Mouse (Mus musculus) MEL (cell line): ENCODE results near the gene Inava. TPM values are rescaled to one million over a fixed set of nuclear protein-coding genes. Genes with fewer than 3 reads are reported as not detected.

Experiments used
- DNase-seq: peaks from one replicate; pipeline ENCODE4 v3.0.0; 2011; ENCODE audit warnings: low read depth, low spot score
- H3K27ac ChIP-seq: 2 replicates; pipeline ENCODE4 v1.5.1; 2012; ENCODE audit warnings: low read depth, mild to moderate bottlenecking, control low read depth, low read length, moderate library complexity; ENCODE audit not compliant: control insufficient read depth
- H3K27me3 ChIP-seq, 2 experiments: fragments of 150-350 bp in 1 of 2; sonication (generic) in 1 of 2; 2 replicates each; pipeline ENCODE4 v1.6.1; 2012; ENCODE audit warnings: low read length in 2 of 2, mild to moderate bottlenecking in 2 of 2, improper control_type of control experiment in 1 of 2, moderate library complexity in 1 of 2; ENCODE audit not compliant: insufficient read depth in 2 of 2, control insufficient read depth in 1 of 2
- H3K36me3 ChIP-seq, 2 experiments: 2 replicates each; pipeline ENCODE4 v1.6.1; 2012 to 2014; ENCODE audit warnings: low read length in 2 of 2, improper control_type of control experiment in 1 of 2, inconsistent platforms in 1 of 2, mild to moderate bottlenecking in 1 of 2; ENCODE audit not compliant: insufficient read depth in 2 of 2, control insufficient read depth in 1 of 2
- H3K4me1 ChIP-seq, 2 experiments: fragments of 150-350 bp in 1 of 2; sonication (generic) in 1 of 2; 2 replicates each; pipeline ENCODE4 v1.6.1; 2012; ENCODE audit warnings: low read length in 2 of 2, improper control_type of control experiment in 1 of 2, mild to moderate bottlenecking in 1 of 2; ENCODE audit not compliant: insufficient read depth in 2 of 2, control insufficient read depth in 1 of 2
- H3K4me3 ChIP-seq, 2 experiments: fragments of 150-350 bp in 1 of 2; sonication (generic) in 1 of 2; 2 replicates each; pipeline ENCODE4 v1.5.1; 2012; ENCODE audit warnings: low read depth in 2 of 2, low read length in 2 of 2, mild to moderate bottlenecking in 2 of 2, moderate library complexity in 2 of 2, control low read depth in 1 of 2, improper control_type of control experiment in 1 of 2; ENCODE audit not compliant: control insufficient read depth in 1 of 2, insufficient read depth in 1 of 2
- H3K79me2 ChIP-seq: 2 replicates; pipeline ENCODE4 v1.6.1; 2012; ENCODE audit warnings: mild to moderate bottlenecking, low read length, moderate library complexity; ENCODE audit not compliant: control insufficient read depth, poor library complexity, insufficient read depth
- H3K9ac ChIP-seq: 2 replicates; pipeline ENCODE4 v1.6.1; 2012; ENCODE audit warnings: low read depth, mild to moderate bottlenecking, control low read depth, low read length, moderate library complexity; ENCODE audit not compliant: control insufficient read depth, poor library complexity, severe bottlenecking
- H3K9me3 ChIP-seq: fragments of 150-350 bp; sonication (generic); replicated peaks from 2 replicates; pipeline ENCODE4 v1.6.1; 2012; ENCODE audit warnings: mild to moderate bottlenecking, low read length, improper control_type of control experiment, moderate library complexity; ENCODE audit not compliant: insufficient read depth
- BHLHE40 ChIP-seq: IDR thresholded peaks from 2 replicates; pipeline ENCODE4 v1.6.1; 2012; ENCODE audit warnings: low read depth, mild to moderate bottlenecking, inconsistent platforms, low read length, improper control_type of control experiment, borderline replicate concordance
- CHD2 ChIP-seq: IDR thresholded peaks from 2 replicates; pipeline ENCODE4 v1.6.1; 2011; ENCODE audit warnings: low read length, improper control_type of control experiment
- CTCF ChIP-seq, 3 experiments: IDR thresholded peaks in 2 of 3; conservative IDR thresholded peaks in 1 of 3; 2 replicates each; pipeline ENCODE4 v1.5.1; 2011 to 2012; ENCODE audit warnings: low read length in 3 of 3, low read depth in 2 of 3, mild to moderate bottlenecking in 2 of 3, improper control_type of control experiment in 1 of 3, inconsistent platforms in 1 of 3, mixed read lengths in 1 of 3, moderate library complexity in 1 of 3; ENCODE audit not compliant: control insufficient read depth in 1 of 3, insufficient read depth in 1 of 3, poor library complexity in 1 of 3, severe bottlenecking in 1 of 3
- E2F4 ChIP-seq: IDR thresholded peaks from 2 replicates; pipeline ENCODE4 v1.6.1; 2011; ENCODE audit warnings: low read depth, low read length, improper control_type of control experiment, borderline replicate concordance
- ELF1 ChIP-seq: IDR thresholded peaks from 2 replicates; pipeline ENCODE4 v1.6.1; 2014; ENCODE audit warnings: low read depth, mild to moderate bottlenecking, inconsistent platforms, low read length, improper control_type of control experiment, moderate library complexity
- EP300 ChIP-seq, 2 experiments: IDR thresholded peaks; 2 replicates each; pipeline ENCODE4 v1.6.1; 2011; ENCODE audit warnings: improper control_type of control experiment in 2 of 2, low read length in 2 of 2, low read depth in 1 of 2, mild to moderate bottlenecking in 1 of 2
- GABPA ChIP-seq: IDR thresholded peaks from 2 replicates; pipeline ENCODE4 v1.6.1; 2012; ENCODE audit warnings: low read depth, mild to moderate bottlenecking, inconsistent platforms, low read length, improper control_type of control experiment, moderate library complexity
- GATA1 ChIP-seq: IDR thresholded peaks from 2 replicates; pipeline ENCODE4 v1.6.1; 2011; ENCODE audit warnings: low read depth, low read length, improper control_type of control experiment
- JUND ChIP-seq: IDR thresholded peaks from 2 replicates; pipeline ENCODE4 v1.6.1; 2011; ENCODE audit warnings: low read depth, mild to moderate bottlenecking, improper control_type of control experiment, low read length
- KAT2A ChIP-seq: conservative IDR thresholded peaks from 2 replicates; pipeline ENCODE4 v1.6.1; 2012; ENCODE audit warnings: low read depth, low read length, improper control_type of control experiment, inconsistent platforms
- MAFK ChIP-seq: IDR thresholded peaks from 2 replicates; pipeline ENCODE4 v1.6.1; 2011; ENCODE audit warnings: low read depth, mild to moderate bottlenecking, low read length, improper control_type of control experiment, borderline replicate concordance
- MAX ChIP-seq: IDR thresholded peaks from 2 replicates; pipeline ENCODE4 v1.6.1; 2011; ENCODE audit warnings: low read length, improper control_type of control experiment
- MAZ ChIP-seq: IDR thresholded peaks from 2 replicates; pipeline ENCODE4 v1.6.1; 2012; ENCODE audit warnings: low read depth, mild to moderate bottlenecking, inconsistent platforms, low read length, improper control_type of control experiment
- MEF2A ChIP-seq: IDR thresholded peaks from 2 replicates; pipeline ENCODE4 v1.6.1; 2014; ENCODE audit warnings: low read depth, mild to moderate bottlenecking, inconsistent platforms, low read length, improper control_type of control experiment; ENCODE audit not compliant: poor library complexity, insufficient replicate concordance, severe bottlenecking; ENCODE audit errors: extremely low read depth
- MXI1 ChIP-seq: IDR thresholded peaks from 2 replicates; pipeline ENCODE4 v1.6.1; 2011; ENCODE audit warnings: mild to moderate bottlenecking, low read depth, low read length, improper control_type of control experiment
- MYB ChIP-seq: IDR thresholded peaks from 2 replicates; pipeline ENCODE4 v1.6.1; 2011; ENCODE audit warnings: mild to moderate bottlenecking, low read depth, low read length, improper control_type of control experiment
- MYC ChIP-seq: IDR thresholded peaks from 2 replicates; pipeline ENCODE4 v1.6.1; 2011; ENCODE audit warnings: low read depth, mild to moderate bottlenecking, low read length, improper control_type of control experiment, moderate library complexity
- NELFE ChIP-seq: IDR thresholded peaks from 2 replicates; pipeline ENCODE4 v1.6.1; 2011; ENCODE audit warnings: low read depth, low read length, improper control_type of control experiment
- NRF1 ChIP-seq: IDR thresholded peaks from 2 replicates; pipeline ENCODE4 v1.6.1; 2014; ENCODE audit warnings: low read depth, mild to moderate bottlenecking, inconsistent platforms, low read length, improper control_type of control experiment, moderate library complexity; ENCODE audit not compliant: poor library complexity, insufficient read depth, severe bottlenecking
- POLR2A ChIP-seq, 2 experiments: IDR thresholded peaks; 2 replicates each; pipeline ENCODE4 v1.6.1; 2011 to 2012; ENCODE audit warnings: low read length in 2 of 2, mild to moderate bottlenecking in 2 of 2, control low read depth in 1 of 2, improper control_type of control experiment in 1 of 2, low read depth in 1 of 2, moderate library complexity in 1 of 2; ENCODE audit not compliant: control insufficient read depth in 1 of 2, insufficient read depth in 1 of 2, poor library complexity in 1 of 2
- POLR2AphosphoS2 ChIP-seq: IDR thresholded peaks from 2 replicates; pipeline ENCODE4 v1.6.1; 2011; ENCODE audit warnings: low read length, improper control_type of control experiment
- POLR2AphosphoS5 ChIP-seq: IDR thresholded peaks from 2 replicates; pipeline ENCODE4 v1.6.1; 2012; ENCODE audit warnings: low read depth, borderline replicate concordance, mild to moderate bottlenecking, inconsistent platforms, low read length, moderate library complexity, mixed read lengths
- RAD21 ChIP-seq: IDR thresholded peaks from 2 replicates; pipeline ENCODE4 v1.6.1; 2011; ENCODE audit warnings: mild to moderate bottlenecking, low read depth, low read length, improper control_type of control experiment
- RCOR1 ChIP-seq: IDR thresholded peaks from 2 replicates; pipeline ENCODE4 v1.6.1; 2012; ENCODE audit warnings: low read depth, mild to moderate bottlenecking, inconsistent platforms, low read length, improper control_type of control experiment
- SIN3A ChIP-seq: IDR thresholded peaks from 2 replicates; pipeline ENCODE4 v1.6.1; 2012; ENCODE audit warnings: low read length, improper control_type of control experiment, inconsistent platforms
- SMC3 ChIP-seq: IDR thresholded peaks from 2 replicates; pipeline ENCODE4 v1.6.1; 2011; ENCODE audit warnings: low read depth, low read length, improper control_type of control experiment
- TAL1 ChIP-seq: IDR thresholded peaks from 2 replicates; pipeline ENCODE4 v1.6.1; 2012; ENCODE audit warnings: mild to moderate bottlenecking, inconsistent platforms, low read length, moderate library complexity, mixed read lengths
- TBP ChIP-seq: IDR thresholded peaks from 2 replicates; pipeline ENCODE4 v1.8.0; 2011; ENCODE audit warnings: low read depth, low read length, improper control_type of control experiment
- TCF12 ChIP-seq: IDR thresholded peaks from 2 replicates; pipeline ENCODE4 v1.6.1; 2014; ENCODE audit warnings: low read depth, mild to moderate bottlenecking, inconsistent platforms, low read length, improper control_type of control experiment, moderate library complexity
- UBTF ChIP-seq: IDR thresholded peaks from 2 replicates; pipeline ENCODE4 v1.6.1; 2012; ENCODE audit warnings: low read depth, mild to moderate bottlenecking, inconsistent platforms, low read length, improper control_type of control experiment, moderate library complexity, borderline replicate concordance; ENCODE audit not compliant: insufficient read depth
- USF1 ChIP-seq: IDR thresholded peaks from 2 replicates; pipeline ENCODE4 v1.6.1; 2014; ENCODE audit warnings: low read depth, mild to moderate bottlenecking, inconsistent platforms, low read length, improper control_type of control experiment, moderate library complexity
- USF2 ChIP-seq, 2 experiments: IDR thresholded peaks; 2 replicates each; pipeline ENCODE4 v1.6.1; 2011 to 2012; ENCODE audit warnings: improper control_type of control experiment in 2 of 2, low read length in 2 of 2, borderline replicate concordance in 1 of 2, inconsistent platforms in 1 of 2, low read depth in 1 of 2, mild to moderate bottlenecking in 1 of 2; ENCODE audit not compliant: insufficient read depth in 1 of 2
- ZC3H11A ChIP-seq: IDR thresholded peaks from 2 replicates; pipeline ENCODE4 v1.6.1; 2012; ENCODE audit warnings: low read depth, mild to moderate bottlenecking, inconsistent platforms, low read length, improper control_type of control experiment
- ZMIZ1 ChIP-seq: IDR thresholded peaks from 2 replicates; pipeline ENCODE4 v1.6.1; 2012; ENCODE audit warnings: low read depth, mild to moderate bottlenecking, inconsistent platforms, low read length, improper control_type of control experiment, moderate library complexity
- ZNF384 ChIP-seq: IDR thresholded peaks from 2 replicates; pipeline ENCODE4 v1.6.1; 2012; ENCODE audit warnings: low read depth, mild to moderate bottlenecking, inconsistent platforms, low read length, improper control_type of control experiment
- polyA plus RNA-seq, 2 experiments: library from polyadenylated mRNA; stranded (reverse) in 1 of 2; unstranded in 1 of 2; fragments of >175 nt in 1 of 2; fragments of >200 nt in 1 of 2; gene quantifications; 2 replicates each; pipeline versions ENCODE4 v1.2.1 to v1.2.4; 2012; ENCODE audit warnings: low replicate concordance in 2 of 2, low read depth in 1 of 2; ENCODE audit not compliant: insufficient read length in 2 of 2, insufficient read depth in 1 of 2, missing spikeins in 1 of 2
- total RNA-seq: library from RNA; depleted of rRNA; stranded (reverse); fragments of 300-350 nt; gene quantifications from 2 replicates; pipeline ENCODE4 v1.2.3, GENCODE M21; 2012; rRNA removed

Gene Inava
- total RNA-seq (0.12 and 0.13 TPM in 2 replicates), polyA plus RNA-seq (under 1 TPM in 1 of 2 experiments, not detected in 1; 0.65 TPM)

DNA sequence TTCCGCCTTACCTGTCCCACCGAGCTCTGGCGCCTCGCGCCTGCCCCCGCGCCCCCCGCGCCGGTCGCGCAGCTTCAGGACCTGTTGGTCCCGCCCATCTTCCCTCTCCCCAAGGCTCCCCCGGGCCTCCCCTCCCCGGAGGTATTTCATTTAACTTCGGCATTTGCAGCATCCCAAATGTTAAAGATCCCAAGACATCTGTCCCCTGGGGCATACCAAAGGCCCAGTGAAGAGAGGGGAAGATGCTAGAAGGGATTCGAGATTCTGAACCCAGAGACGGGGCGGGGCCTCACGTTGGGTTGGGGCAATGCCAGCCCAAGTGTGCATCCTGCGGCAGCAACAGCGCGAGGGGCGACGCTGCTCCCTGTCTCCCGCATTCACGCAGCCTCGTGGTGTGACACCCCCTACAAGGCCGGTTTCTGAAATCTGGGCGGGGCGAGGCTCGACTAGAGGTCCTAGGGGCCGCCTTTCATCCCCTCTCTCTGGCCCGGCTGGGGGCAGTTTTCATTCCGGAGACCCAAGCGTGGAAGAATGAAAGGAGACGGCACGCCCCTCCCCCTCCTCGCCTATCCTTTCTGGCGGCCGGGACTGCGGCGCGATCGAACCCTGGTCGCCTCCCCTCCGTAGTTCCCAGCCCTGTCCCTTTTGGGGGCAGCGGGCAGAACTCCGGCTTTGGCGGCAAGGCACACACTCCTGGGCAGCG, at the start of gene Inava:
Gene Inava (minus strand): TSS at position 373 of the 703 bp plus-strand sequence.
- DNase-seq, result peak; percentile 82
- Histone ChIP-seq H3K36me3 (peaks cover 0 to 3% of the 10 kb centered on the region in 2 experiments; a peak in 2 of 4 replicates), H3K27ac (peak within 1 kb of the TSS; percentile 50), H3K4me3 (peak within 1 kb of the TSS; percentile 58 to 77), H3K4me1 (peaks cover 0 to 9% of the 10 kb centered on the region in 2 experiments; a peak in 3 of 4 replicates), H3K27me3 (no peaks in the 10 kb centered on the region), H3K9me3 (no peaks in the 10 kb centered on the region), H3K9ac (peak within 1 kb of the TSS; percentile 74), H3K79me2 (no peaks in the 10 kb centered on the region)
- TF ChIP-seq MAX (peak; percentile 39; the same call in 1 of the 2 replicates), USF2 (IDR thresholded peaks at IDR 0.05; ENCODE audit: borderline replicate concordance in 1 of 2, insufficient read depth in 1 of 2, low read depth in 1 of 2, low read length in 2 of 2) (no peak), CHD2 (no peak), MXI1 (peak; percentile 26; the same call in 1 of the 2 replicates), KAT2A (no peak), SIN3A (peak; percentile 34), MEF2A (no peak), MYC (no peak), RAD21 (no peak), NELFE (peak; percentile 53), GATA1 (no peak), JUND (no peak), POLR2AphosphoS2 (no peak), EP300 (IDR thresholded peaks at IDR 0.05; ENCODE audit: low read depth in 1 of 2, low read length in 2 of 2) (no peak), E2F4 (no peak), ZC3H11A (no peak; the same call in 1 of the 2 replicates), BHLHE40 (no peak), ZNF384 (no peak), TAL1 (no peak), TCF12 (no peak; the same call in 1 of the 2 replicates), MAZ (no peak; the same call in 1 of the 2 replicates), CTCF (IDR thresholded peaks at IDR 0.05 in 2 of 3, conservative IDR thresholded peaks at IDR 0.05 in 1 of 3; ENCODE audit: control insufficient read depth in 1 of 3, insufficient read depth in 1 of 3, low read depth in 2 of 3, low read length in 3 of 3, poor library complexity in 1 of 3, severe bottlenecking in 1 of 3) (peak in 1 of 3 experiments; percentile 48; a peak in 3 of 6 replicates), USF1 (no peak), NRF1 (no peak), MAFK (no peak), POLR2AphosphoS5 (no peak), GABPA (no peak), SMC3 (no peak), UBTF (no peak), POLR2A (IDR thresholded peaks at IDR 0.05; ENCODE audit: control insufficient read depth in 1 of 2, insufficient read depth in 1 of 2, low read depth in 1 of 2, low read length in 2 of 2, poor library complexity in 1 of 2) (peak; percentile 46 to 51; a peak in 2 of 4 replicates), RCOR1 (peak; percentile 41; the same call in 1 of the 2 replicates), ELF1 (0 out of 2 replicates have a peak, but pooled peaks have one; percentile 2), ZMIZ1 (no peak), MYB (no peak), TBP (no peak; the same call in 1 of the 2 replicates)
